Mouse (Mus musculus) mature B cell (primary cell): Measurements from ENCODE around the gene Mrpl35.
"Not testable (repeated sequence)": the region's sequence is repeated elsewhere in the genome, so short reads cannot be mapped to it uniquely, and the experiment has no call there.

ENCODE experiments used
- in situ Hi-C: fragments of 300-500 bp; cut with MboI; formaldehyde crosslinking; loops from 2 replicates; pipeline ENCODE4 v1.14.3; 2019

Mrpl35 gene

GRCm38 (mm10) chr6:71826869-71827268, at the start of gene Mrpl35:
Gene Mrpl35, minus strand, starts transcription at chr6:71826969.
- in situ Hi-C loops = no loop called here

- in situ Hi-C loops = no loop called here
Measured at GRCm38 (mm10) chr6:71871396-71871795, 44.6 kb upstream of the Mrpl35 start.

GRCm38 (mm10) chr6:71868809-71869208, 42.0 kb upstream of the Mrpl35 start:
- in situ Hi-C loops = loop anchor here (10.0 kb wide), 1 partner anchor 296 kb away; no protein-coding TSS in a partner anchor

- in situ Hi-C loops = loop anchor here (10.0 kb wide), 1 partner anchor 297 kb away; no protein-coding TSS in a partner anchor
Measured at GRCm38 (mm10) chr6:71867751-71868150, 41.0 kb upstream of the Mrpl35 start.

GRCm38 (mm10) chr6:71846906-71847305, 20.1 kb upstream of the Mrpl35 start:
- in situ Hi-C loops = not testable (repeated sequence)

- in situ Hi-C loops = no loop called here
Measured at GRCm38 (mm10) chr6:71840597-71841290, 14.0 kb upstream of the Mrpl35 start.

GRCm38 (mm10) chr6:71839815-71840214, 13.0 kb upstream of the Mrpl35 start:
- in situ Hi-C loops = no loop called here

GRCm38 (mm10) chr6:71836811-71837210, 10.0 kb upstream of the Mrpl35 start:
- in situ Hi-C loops = no loop called here

GRCm38 (mm10) chr6:71831581-71831960, 4.8 kb upstream of the Mrpl35 start:
- in situ Hi-C loops = no loop called here

- in situ Hi-C loops = no loop called here
Measured at GRCm38 (mm10) chr6:71830690-71831580, 4.2 kb upstream of the Mrpl35 start, which contains the start of gene Immt. Gene Immt, plus strand, starts transcription at chr6:71831331.

GRCm38 (mm10) chr6:71829768-71830167, 3.0 kb upstream of the Mrpl35 start:
- in situ Hi-C loops = no loop called here

GRCm38 (mm10) chr6:71823961-71824360, 2.8 kb downstream of the Mrpl35 start:
- in situ Hi-C loops = no loop called here

GRCm38 (mm10) chr6:71823488-71823887, 3.3 kb downstream of the Mrpl35 start:
- in situ Hi-C loops = no loop called here

GRCm38 (mm10) chr6:71823085-71823484, 3.7 kb downstream of the Mrpl35 start:
- in situ Hi-C loops = no loop called here

GRCm38 (mm10) chr6:71819764-71820292, 6.9 kb downstream of the Mrpl35 start:
- in situ Hi-C loops = no loop called here

- in situ Hi-C loops = no loop called here
Measured at GRCm38 (mm10) chr6:71812820-71813219, 13.9 kb downstream of the Mrpl35 start.

- in situ Hi-C loops = loop anchor here (10.0 kb wide), 1 partner anchor 655 kb away; no protein-coding TSS in a partner anchor
Measured at GRCm38 (mm10) chr6:71809890-71810289, 16.9 kb downstream of the Mrpl35 start.

- in situ Hi-C loops = loop anchor here (10.0 kb wide), 1 partner anchor 652 kb away; no protein-coding TSS in a partner anchor
Measured at GRCm38 (mm10) chr6:71806713-71807112, 20.1 kb downstream of the Mrpl35 start.

GRCm38 (mm10) chr6:71804061-71804829, 22.5 kb downstream of the Mrpl35 start:
- in situ Hi-C loops = loop anchor here (10.0 kb wide), 1 partner anchor 649 kb away; no protein-coding TSS in a partner anchor

GRCm38 (mm10) chr6:71803609-71804008, 23.2 kb downstream of the Mrpl35 start:
- in situ Hi-C loops = loop anchor here (10.0 kb wide), 1 partner anchor 649 kb away; no protein-coding TSS in a partner anchor

- in situ Hi-C loops = loop anchor here (10.0 kb wide), 1 partner anchor 647 kb away; no protein-coding TSS in a partner anchor
Measured at GRCm38 (mm10) chr6:71801714-71802094, 25.1 kb downstream of the Mrpl35 start.
